Mouse (Mus musculus): ENCODE measurements around the gene Defa28. TPM values are rescaled to one million over a fixed set of nuclear protein-coding genes. Genes with fewer than 3 reads are reported as not detected.
"Not testable (repeated sequence)": the region's sequence is repeated elsewhere in the genome, so short reads cannot be mapped to it uniquely, and the experiment has no call there.

Gene Defa28
- not detected in 2 replicates for polyA plus RNA-seq (2015; fragmentation: Nextera tagmentation; extraction: Ambion mirVana)

GRCm38 (mm10) chr8:21582706-21583105 is at the start of gene Defa28:
Gene Defa28 (plus strand): TSS chr8:21583006.
- not testable (repeated sequence) for DNase-seq (ENCODE audit: low spot score)

- DNase-seq (ENCODE audit: low spot score), result not testable (repeated sequence)
Measured at GRCm38 (mm10) chr8:21565086-21565485, 17.7 kb upstream of the Defa28 start, which contains the start of gene Defa37. Gene Defa37 (plus strand): TSS chr8:21565386.

GRCm38 (mm10) chr8:21594408-21594807 is 11.6 kb downstream of the Defa28 start, which contains the start of gene Gm7861:
Gene Gm7861 (minus strand): TSS chr8:21594508.
- DNase-seq (ENCODE audit: low spot score), result not testable (repeated sequence)

- DNase-seq (ENCODE audit: low spot score), result not testable (repeated sequence)
Measured at GRCm38 (mm10) chr8:21617883-21618282, 35.1 kb downstream of the Defa28 start, which contains the start of gene Defa26. Gene Defa26 (plus strand): TSS chr8:21618183.

Other genes starting within 250 kb of the Defa28 start
- gene Defa2, start 204.5 kb upstream of the Defa28 start, polyA plus RNA-seq (2015; fragmentation: Nextera tagmentation; extraction: Ambion mirVana), result not detected in 2 replicates
- 1.1 TPM in 1 of 2 replicates, not detected in the other for gene Defa33, start 191.2 kb upstream of the Defa28 start, polyA plus RNA-seq (2015; fragmentation: Nextera tagmentation; extraction: Ambion mirVana)
- gene Defa36, start 155.6 kb upstream of the Defa28 start, polyA plus RNA-seq (2015; fragmentation: Nextera tagmentation; extraction: Ambion mirVana), result not detected in 2 replicates
- 0.68 and 1.3 TPM in 2 replicates for gene Gm7849, start 126.4 kb upstream of the Defa28 start, polyA plus RNA-seq (2015; fragmentation: Nextera tagmentation; extraction: Ambion mirVana)
- 0.41 TPM in 1 of 2 replicates, not detected in the other for gene Defa20, start 73.7 kb upstream of the Defa28 start, polyA plus RNA-seq (2015; fragmentation: Nextera tagmentation; extraction: Ambion mirVana)
- 0.41 TPM in 1 of 2 replicates, not detected in the other for gene Defa32, start 54.0 kb upstream of the Defa28 start, polyA plus RNA-seq (2015; fragmentation: Nextera tagmentation; extraction: Ambion mirVana)
- not detected in 2 replicates for gene Defa37, start 17.6 kb upstream of the Defa28 start, polyA plus RNA-seq (2015; fragmentation: Nextera tagmentation; extraction: Ambion mirVana)
- not detected in 2 replicates for gene Gm7861, start 11.5 kb downstream of the Defa28 start, polyA plus RNA-seq (2015; fragmentation: Nextera tagmentation; extraction: Ambion mirVana)
- gene Defa26, start 35.2 kb downstream of the Defa28 start, polyA plus RNA-seq (2015; fragmentation: Nextera tagmentation; extraction: Ambion mirVana), result not detected in 2 replicates
- not detected in 2 replicates for gene Defa17, start 72.8 kb downstream of the Defa28 start, polyA plus RNA-seq (2015; fragmentation: Nextera tagmentation; extraction: Ambion mirVana)
- gene Defa34, start 82.8 kb downstream of the Defa28 start, polyA plus RNA-seq (2015; fragmentation: Nextera tagmentation; extraction: Ambion mirVana), result not detected in 2 replicates
- gene AY761184, start 120.6 kb downstream of the Defa28 start, polyA plus RNA-seq (2015; fragmentation: Nextera tagmentation; extraction: Ambion mirVana), result 0.48 TPM in 1 of 2 replicates, not detected in the other
- 0.59 and 0.77 TPM in 2 replicates for gene Defa24, start 151.5 kb downstream of the Defa28 start, polyA plus RNA-seq (2015; fragmentation: Nextera tagmentation; extraction: Ambion mirVana)
- 0.41 TPM in 1 of 2 replicates, not detected in the other for gene Defb50, start 240.5 kb downstream of the Defa28 start, polyA plus RNA-seq (2015; fragmentation: Nextera tagmentation; extraction: Ambion mirVana)

Data from thymus, postnatal 0 days (tissue).